Mouse (Mus musculus) 3134 (cell line): ENCODE data around the gene Nono.

Experiments
- DNase-seq: peaks from one replicate; pipeline ENCODE4 v3.0.0-alpha.2; 2011; ENCODE audit warnings: low spot score; ENCODE audit not compliant: insufficient read length; ENCODE audit errors: extremely low read depth

The Nono gene

DNA sequence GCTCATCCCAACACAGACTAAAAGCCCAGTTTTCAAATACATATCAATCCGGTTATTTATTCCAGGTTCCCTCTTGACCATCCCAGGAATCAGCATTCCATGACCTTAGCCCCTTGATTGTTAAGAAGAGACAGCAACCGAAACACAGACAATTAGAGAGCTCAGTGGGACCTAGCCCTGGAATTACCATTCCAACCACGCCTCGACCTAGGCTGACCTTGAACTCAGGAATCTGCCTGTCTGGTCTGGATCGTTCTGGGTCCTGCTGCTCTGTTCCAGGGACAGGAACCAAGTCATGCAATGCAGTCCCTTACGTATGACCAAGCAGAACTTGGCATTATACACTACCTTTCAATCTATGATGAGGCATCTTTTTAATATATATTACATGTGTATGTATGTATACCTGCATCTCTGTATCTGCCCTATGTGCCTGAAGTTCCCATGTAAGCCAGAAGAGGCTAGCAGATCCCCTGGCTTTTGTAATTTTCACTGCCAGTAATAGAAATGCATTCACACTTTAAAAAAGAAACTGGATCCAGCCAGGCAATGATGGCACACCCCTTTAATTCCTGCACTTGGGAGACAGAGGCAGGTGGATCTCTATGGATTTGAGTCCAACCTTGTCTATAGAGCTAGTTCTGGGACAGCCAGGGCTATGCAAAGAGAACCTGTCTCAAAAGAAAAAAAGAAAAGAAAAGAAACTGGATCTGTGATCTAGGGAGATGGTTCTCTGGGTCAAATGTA lies 52.7 kb downstream of the Nono start:
- DNase-seq: no peak

GRCm38 (mm10) chrX:101486487-101487152 lies 57.5 kb downstream of the Nono start:
- DNase-seq: peak; percentile 34
